Mouse (Mus musculus) liver, adult 2 months (tissue): ENCODE data around the gene Sbno2.

ENCODE experiments used
- CTCF ChIP-seq: fragments of 200-500 bp; IDR thresholded peaks from 2 replicates; pipeline ENCODE4 v1.5.1; 2011; ENCODE audit warnings: low read depth, low read length, control low read depth
- POLR2A ChIP-seq: fragments of 200-500 bp; IDR thresholded peaks from 2 replicates; pipeline ENCODE4 v1.6.1; 2011; ENCODE audit warnings: low read length, control low read depth; ENCODE audit not compliant: insufficient read depth; ENCODE audit errors: extremely low read depth

DNA sequence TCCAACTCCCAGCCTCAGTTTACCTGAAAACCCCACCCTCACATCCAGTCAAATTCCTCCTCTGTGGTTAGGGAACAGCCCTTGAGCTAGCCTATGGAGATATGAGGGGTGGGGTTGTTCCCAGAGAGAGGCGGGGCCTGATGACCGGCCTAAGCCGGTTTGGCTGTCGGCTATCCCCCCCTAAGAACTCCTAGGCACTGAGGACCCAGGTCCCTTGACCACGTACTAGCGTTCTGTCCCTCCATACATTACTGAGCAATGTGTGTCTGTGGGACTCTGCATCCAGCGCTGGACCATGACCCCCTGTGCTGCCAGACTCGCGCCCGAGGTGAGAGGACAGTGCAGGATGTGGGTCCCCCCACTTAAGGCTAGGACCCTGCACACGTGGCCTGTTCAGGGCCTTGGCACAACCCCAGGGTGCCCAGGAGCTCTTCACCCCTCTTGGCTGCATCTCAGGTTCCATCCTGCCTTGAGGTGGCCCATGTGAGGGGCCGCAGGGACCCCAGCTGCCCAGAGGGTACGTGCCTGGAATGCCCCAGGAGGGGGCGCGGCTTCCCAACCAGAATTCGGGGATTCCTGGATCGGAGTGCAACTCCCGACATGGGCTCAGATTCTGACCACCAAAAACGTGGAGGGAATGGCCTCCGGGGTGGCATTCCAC lies 85.8 kb downstream of the Sbno2 start:
- TF ChIP-seq CTCF (no peak), POLR2A (no peak)
